Mouse (Mus musculus) liver, postnatal 0 days (tissue): ENCODE measurements at regions not wholly inside any gene's neighbourhood (a gene's known extent, or its start where the extent isn't known, plus 50 kb on each side); places are given as distances from the start of the nearest gene placed in this dataset.
A peak's percentile ranks its signal among the peaks of the same experiment; 100 is the strongest.

ENCODE experiments used
- ATAC-seq: fragments of 200-750 bp; cut with Nextera tagmentation; 2 replicates; pipeline ENCODE4 v1.8.0; 2017; ENCODE audit warnings: mild to moderate bottlenecking, moderate library complexity
- DNase-seq: peaks from one replicate; pipeline ENCODE4 v3.0.0-alpha.2; 2016
- H3K27ac ChIP-seq: fragments of 300-500 bp; sonication (generic); 2 replicates; pipeline ENCODE4 v1.5.1; 2014; ENCODE audit warnings: antibody characterized with exemption, moderate library complexity, mild to moderate bottlenecking, low read depth
- H3K27me3 ChIP-seq: fragments of 300-500 bp; sonication (generic); 2 replicates; pipeline ENCODE4 v1.6.1; 2014; ENCODE audit warnings: low read length, control low read depth, mixed read lengths; ENCODE audit not compliant: insufficient read depth
- H3K36me3 ChIP-seq: fragments of 300-500 bp; sonication (generic); replicated peaks from 2 replicates; pipeline ENCODE4 v1.6.1; 2014; ENCODE audit warnings: mild to moderate bottlenecking, control low read depth, low read length, moderate library complexity, mixed read lengths; ENCODE audit not compliant: insufficient read depth
- H3K4me1 ChIP-seq: fragments of 300-500 bp; sonication (generic); 2 replicates; pipeline ENCODE4 v1.6.1; 2014; ENCODE audit warnings: antibody characterized with exemption, mild to moderate bottlenecking, control low read depth; ENCODE audit not compliant: insufficient read depth
- H3K4me2 ChIP-seq: fragments of 300-500 bp; sonication (generic); 2 replicates; pipeline ENCODE4 v1.6.1; 2014; ENCODE audit warnings: low read depth, mild to moderate bottlenecking, low read length, moderate library complexity, mixed read lengths
- H3K4me3 ChIP-seq: fragments of 300-500 bp; sonication (generic); 2 replicates; pipeline ENCODE4 v1.5.1; 2014; ENCODE audit warnings: low read depth, low read length
- H3K9ac ChIP-seq: fragments of 300-500 bp; sonication (generic); replicated peaks from 2 replicates; pipeline ENCODE4 v1.6.1; 2014; ENCODE audit warnings: mild to moderate bottlenecking, moderate library complexity
- H3K9me3 ChIP-seq: fragments of 300-500 bp; sonication (generic); 2 replicates; pipeline ENCODE4 v1.6.1; 2016; ENCODE audit warnings: mild to moderate bottlenecking, control low read depth, low read length, mixed read lengths
- CTCF ChIP-seq: sonication (generic); IDR thresholded peaks from 2 replicates; pipeline ENCODE4 v1.5.1; 2016; ENCODE audit warnings: antibody characterized with exemption, low read depth
- EP300 ChIP-seq: IDR thresholded peaks from 2 replicates; pipeline ENCODE4 v1.6.1; 2016; ENCODE audit warnings: antibody characterized with exemption, low read depth, mild to moderate bottlenecking
- WGBS: fragments of 180-500 bp; shearing (Covaris S2); extraction: QIAGEN DNeasy Blood & Tissue Kit; methylation state at CpG from one replicate; pipeline ENCODE4 v1.1.7; 2014; ENCODE audit not compliant: insufficient replicate concordance; 5-methylcytosine and 5-hydroxymethylcytosine counted together

DNA sequence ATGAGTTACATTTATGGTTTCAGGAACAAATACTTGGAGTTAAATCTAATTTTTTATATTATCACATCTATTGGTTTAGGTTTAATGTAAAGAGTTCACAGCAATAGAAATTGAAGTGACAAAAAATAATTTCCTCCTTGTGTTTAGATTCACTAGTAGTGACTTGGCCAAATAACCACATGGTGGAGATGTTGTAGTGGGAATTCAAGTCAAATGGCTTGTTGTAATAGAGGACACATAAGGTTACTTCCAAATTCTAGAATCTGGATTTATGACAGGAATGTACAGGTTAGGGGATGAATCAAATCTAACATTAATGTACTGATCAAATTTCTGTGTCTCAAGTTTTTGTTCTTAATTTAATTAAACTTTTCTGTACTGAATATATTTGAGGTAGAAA lies 526.4 kb upstream of the Klhl1 start:
- DNase-seq = no peak
- H3K9me3 ChIP-seq = no peaks in the 10 kb centered on the region
- no peak overlapping the region for H3K27ac ChIP-seq
- no peaks in the 10 kb centered on the region for H3K36me3 ChIP-seq
- H3K27me3 ChIP-seq = no peaks in the 10 kb centered on the region
- H3K4me1 ChIP-seq = no peaks in the 10 kb centered on the region
- no peak overlapping the region for H3K4me3 ChIP-seq
- H3K9ac ChIP-seq = no peak overlapping the region
- TF ChIP-seq CTCF (no peak), EP300 (no peak)
- no peak for ATAC-seq
- H3K4me2 ChIP-seq = no peak overlapping the region

GRCm38 (mm10) chr14:97039850-97040249 lies 520.9 kb upstream of the Klhl1 start:
- Histone ChIP-seq H3K27me3 (no peaks in the 10 kb centered on the region), H3K9ac (no peak overlapping the region), H3K36me3 (no peaks in the 10 kb centered on the region), H3K4me1 (no peaks in the 10 kb centered on the region), H3K27ac (no peak overlapping the region), H3K4me2 (no peak overlapping the region), H3K9me3 (no peaks in the 10 kb centered on the region), H3K4me3 (no peak overlapping the region)
- DNase-seq (no peak), ATAC-seq (no peak)
- no peak for TF ChIP-seq CTCF
- TF ChIP-seq EP300 = no peak
- WGBS = 47% methylated on average over 3 of the region's 3 CpGs

GRCm38 (mm10) chr14:97028528-97028927 lies 509.6 kb upstream of the Klhl1 start:
- WGBS = 45% methylated on average over 4 of the region's 4 CpGs
- Histone ChIP-seq H3K4me3 (no peak overlapping the region), H3K4me1 (no peaks in the 10 kb centered on the region), H3K9me3 (no peaks in the 10 kb centered on the region), H3K9ac (no peak overlapping the region), H3K36me3 (no peaks in the 10 kb centered on the region), H3K4me2 (no peak overlapping the region), H3K27ac (no peak overlapping the region), H3K27me3 (no peaks in the 10 kb centered on the region)
- TF ChIP-seq CTCF = no peak
- TF ChIP-seq EP300 = no peak
- no peak for DNase-seq
- no peak for ATAC-seq

DNA sequence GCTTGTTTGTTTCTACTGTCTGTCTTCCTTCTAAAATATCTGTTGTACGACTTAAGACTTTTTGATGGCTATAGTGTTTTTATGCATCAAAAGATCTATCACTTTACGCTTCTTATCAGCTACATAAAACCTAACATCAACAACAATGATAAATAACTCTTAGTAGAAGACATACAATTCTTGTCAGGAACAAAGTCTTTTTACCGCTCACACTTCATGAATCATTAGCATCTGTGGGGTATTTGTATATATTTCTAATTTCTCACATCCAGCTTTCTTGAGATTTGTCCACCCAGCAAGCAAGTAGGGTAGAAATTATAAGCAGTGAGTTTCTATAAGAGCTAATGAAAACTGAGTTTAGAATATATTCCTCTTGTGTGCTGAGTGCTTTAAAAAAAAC lies 487.4 kb upstream of the Klhl1 start:
- ATAC-seq (no peak), DNase-seq (no peak)
- Histone ChIP-seq H3K27me3 (no peaks in the 10 kb centered on the region), H3K27ac (no peak overlapping the region), H3K4me1 (no peaks in the 10 kb centered on the region), H3K4me3 (no peak overlapping the region), H3K9ac (no peak overlapping the region), H3K36me3 (no peaks in the 10 kb centered on the region), H3K9me3 (no peaks in the 10 kb centered on the region), H3K4me2 (no peak overlapping the region)
- TF ChIP-seq CTCF (no peak), EP300 (no peak)
- WGBS = 82% methylated on average over 3 of the region's 3 CpGs

- H3K4me1 ChIP-seq = no peaks in the 10 kb centered on the region
- no peaks in the 10 kb centered on the region for H3K27me3 ChIP-seq
- WGBS = 45% methylated on average over 3 of the region's 3 CpGs
- ATAC-seq = no peak
- H3K9ac ChIP-seq = no peak overlapping the region
- no peak overlapping the region for H3K27ac ChIP-seq
- no peaks in the 10 kb centered on the region for H3K9me3 ChIP-seq
- H3K4me3 ChIP-seq = no peak overlapping the region
- DNase-seq = no peak
- no peak overlapping the region for H3K4me2 ChIP-seq
- no peaks in the 10 kb centered on the region for H3K36me3 ChIP-seq
- no peak for TF ChIP-seq CTCF
- no peak for TF ChIP-seq EP300
These were observed 476.2 kb upstream of the Klhl1 start for GRCm38 (mm10) chr14:96995081-96995480.

DNA sequence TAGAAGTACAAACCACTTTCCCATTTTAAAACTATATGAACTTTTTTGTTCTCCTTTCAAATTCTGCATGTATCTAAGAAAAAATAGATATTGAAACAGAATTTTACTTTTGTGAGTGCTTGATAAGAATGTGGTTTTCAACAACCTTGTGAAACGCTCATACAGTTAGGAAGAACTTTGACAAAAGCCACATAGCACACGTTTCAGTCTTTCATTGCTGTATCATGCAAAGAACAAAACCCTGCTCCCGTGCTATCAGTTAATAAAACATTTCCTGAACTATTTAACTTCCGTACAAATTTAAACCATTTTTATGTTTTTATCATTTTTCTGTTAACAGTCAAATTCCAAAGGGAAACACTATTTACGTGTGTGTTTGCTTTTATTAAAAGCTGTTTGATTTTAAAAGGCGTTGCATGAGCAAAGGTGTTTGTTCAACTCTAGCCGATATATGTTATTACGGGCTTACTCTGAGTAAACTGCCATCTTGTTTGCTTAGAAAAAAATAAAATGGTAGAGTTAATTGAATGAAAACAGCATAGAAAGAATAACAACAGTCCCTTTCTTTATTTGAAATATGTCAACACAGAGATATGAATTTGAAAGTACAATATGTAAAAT lies 471.8 kb upstream of the Klhl1 start:
- ATAC-seq (peak; percentile 71), DNase-seq (no peak)
- TF ChIP-seq EP300 (peak; percentile 97), CTCF (no peak)
- Histone ChIP-seq H3K36me3 (no peaks in the 10 kb centered on the region), H3K27ac (no peak overlapping the region), H3K4me2 (no peak overlapping the region), H3K4me1 (no peaks in the 10 kb centered on the region), H3K27me3 (no peaks in the 10 kb centered on the region), H3K4me3 (no peak overlapping the region), H3K9ac (no peak overlapping the region), H3K9me3 (no peaks in the 10 kb centered on the region)
- WGBS = 50% methylated on average over 8 of the region's 8 CpGs

DNA sequence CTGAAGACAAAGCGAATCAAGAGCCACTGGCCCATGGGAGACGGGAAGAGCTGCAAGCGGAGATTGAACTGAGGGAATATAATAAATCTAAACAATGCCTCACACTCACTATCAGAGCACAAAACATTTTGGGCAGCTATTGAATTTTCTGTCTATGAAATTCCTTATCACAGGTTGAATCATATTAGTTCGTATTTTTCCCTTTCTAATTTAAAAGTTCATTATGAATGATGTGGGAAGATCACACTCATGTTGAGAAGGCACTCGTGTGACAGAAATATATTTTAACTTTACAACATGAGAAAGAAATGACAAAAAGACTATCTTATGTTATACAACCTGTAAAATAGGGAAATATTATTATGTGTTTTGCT lies 444.2 kb upstream of the Klhl1 start:
- TF ChIP-seq EP300 (no peak), CTCF (no peak)
- no peaks in the 10 kb centered on the region for H3K9me3 ChIP-seq
- H3K36me3 ChIP-seq = no peaks in the 10 kb centered on the region
- DNase-seq (no peak), ATAC-seq (no peak)
- H3K9ac ChIP-seq = no peak overlapping the region
- WGBS = 67% methylated on average over 5 of the region's 5 CpGs
- no peaks in the 10 kb centered on the region for H3K27me3 ChIP-seq
- no peak overlapping the region for H3K4me2 ChIP-seq
- H3K4me1 ChIP-seq = no peaks in the 10 kb centered on the region
- no peak overlapping the region for H3K27ac ChIP-seq
- no peak overlapping the region for H3K4me3 ChIP-seq
